Mouse (Mus musculus): ENCODE data around the gene 4930564D02Rik. TPM values are rescaled to one million over a fixed set of nuclear protein-coding genes. Genes with fewer than 3 reads are reported as not detected.
A peak's percentile ranks its signal among the peaks of the same experiment; 100 is the strongest.

The 4930564D02Rik gene
- polyA plus RNA-seq, 1 experiment from 2014 or later: not detected

GRCm38 (mm10) chr3:105061991-105062390 is 4.7 kb upstream of the 4930564D02Rik start:
- no peaks in the 10 kb centered on the region for H3K36me3 ChIP-seq (replicated peaks)
- H3K4me3 ChIP-seq: no peak overlapping the region
- H3K4me1 ChIP-seq: peaks cover 44% of the 10 kb centered on the region
- 61% methylated on average over 1 of the region's 1 CpGs for WGBS
- H3K27ac ChIP-seq (replicated peaks): peak overlapping the region; percentile 80; the same call in 1 of the 2 replicates
- DNase-seq (ENCODE audit: low spot score): no peak
- H3K27me3 ChIP-seq (replicated peaks; ENCODE audit: low read depth, poor library complexity, severe bottlenecking): peaks cover 5% of the 10 kb centered on the region; the same call in 1 of the 2 replicates
- H3K9me3 ChIP-seq: no peaks in the 10 kb centered on the region

DNA sequence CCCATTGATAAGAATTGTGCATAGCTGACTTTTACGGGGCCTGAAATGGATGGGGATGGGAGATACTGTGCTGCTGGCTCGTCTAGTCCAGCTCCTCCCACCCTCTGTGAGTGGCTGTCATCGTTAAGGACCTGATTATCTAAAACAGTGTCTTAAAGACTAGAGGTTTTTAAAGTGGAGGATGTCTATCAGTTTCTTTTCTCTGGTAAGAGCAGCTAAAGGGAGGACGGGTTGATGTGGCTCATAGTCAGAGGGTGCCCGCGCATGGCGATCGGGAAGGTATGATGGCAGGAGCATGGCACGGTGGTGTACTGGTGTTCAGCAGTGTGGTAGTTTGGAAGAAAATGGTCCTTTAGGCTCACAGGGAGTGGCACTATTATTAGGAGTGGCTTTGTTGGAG is 4.0 kb upstream of the 4930564D02Rik start:
- Histone ChIP-seq H3K4me1 (peaks cover 44% of the 10 kb centered on the region), H3K27me3 (replicated peaks; ENCODE audit: low read depth, poor library complexity, severe bottlenecking) (peaks cover 5% of the 10 kb centered on the region; the same call in 1 of the 2 replicates), H3K36me3 (replicated peaks) (no peaks in the 10 kb centered on the region), H3K27ac (replicated peaks) (0 out of 2 replicates have a peak overlapping the region, but pooled peaks have one; percentile 40), H3K4me3 (no peak overlapping the region), H3K9me3 (no peaks in the 10 kb centered on the region)
- no peak for DNase-seq (ENCODE audit: low spot score)
- 85% methylated on average over 9 of the region's 9 CpGs for WGBS

DNA sequence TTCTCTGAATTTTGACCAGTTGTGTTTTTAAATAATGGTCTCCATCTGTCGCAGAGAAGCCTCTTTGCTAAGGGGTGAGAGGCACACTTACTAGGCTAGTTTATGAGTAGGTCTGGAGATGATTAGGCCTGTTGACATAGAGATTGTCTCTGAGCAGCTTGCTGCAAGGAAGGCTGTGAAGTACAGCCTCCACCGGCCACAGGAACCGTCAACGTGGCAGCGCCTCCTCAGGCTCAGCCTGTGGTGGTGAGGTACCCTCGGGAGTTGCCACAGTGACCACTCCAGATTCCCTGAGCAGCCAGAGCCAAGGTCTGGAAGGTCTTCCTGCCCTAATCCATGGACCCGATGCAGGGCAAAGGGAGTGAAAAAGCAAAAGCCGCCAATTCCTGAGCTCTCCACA is 3.9 kb downstream of the 4930564D02Rik start:
- Histone ChIP-seq H3K9me3 (no peaks in the 10 kb centered on the region), H3K4me3 (no peak overlapping the region), H3K36me3 (replicated peaks) (no peaks in the 10 kb centered on the region), H3K27ac (replicated peaks) (0 out of 2 replicates have a peak overlapping the region, but pooled peaks have one; percentile 15), H3K27me3 (replicated peaks; ENCODE audit: low read depth, poor library complexity, severe bottlenecking) (no peaks in the 10 kb centered on the region), H3K4me1 (peaks cover 10% of the 10 kb centered on the region)
- WGBS: 54% methylated on average over 8 of the region's 8 CpGs
- no peak for DNase-seq (ENCODE audit: low spot score)

- Histone ChIP-seq H3K4me1 (peaks cover 10% of the 10 kb centered on the region), H3K9me3 (no peaks in the 10 kb centered on the region), H3K4me3 (no peak overlapping the region), H3K27ac (replicated peaks) (no peak overlapping the region), H3K27me3 (replicated peaks; ENCODE audit: low read depth, poor library complexity, severe bottlenecking) (no peaks in the 10 kb centered on the region), H3K36me3 (replicated peaks) (no peaks in the 10 kb centered on the region)
- WGBS: 92% methylated on average over 5 of the region's 5 CpGs
- no peak for DNase-seq (ENCODE audit: low spot score)
These were observed 4.6 kb downstream of the 4930564D02Rik start for GRCm38 (mm10) chr3:105071251-105071650.

- no peaks in the 10 kb centered on the region for H3K9me3 ChIP-seq
- 0 out of 2 replicates have a peak, but pooled peaks cover 3% of the 10 kb centered on the region for H3K27me3 ChIP-seq (replicated peaks; ENCODE audit: low read depth, poor library complexity, severe bottlenecking)
- H3K27ac ChIP-seq (replicated peaks): no peak overlapping the region
- H3K4me3 ChIP-seq: no peak overlapping the region
- no peak for DNase-seq (ENCODE audit: low spot score)
- H3K4me1 ChIP-seq: peaks cover 10% of the 10 kb centered on the region
- WGBS: 92% methylated on average over 10 of the region's 10 CpGs
- no peaks in the 10 kb centered on the region for H3K36me3 ChIP-seq (replicated peaks)
These were observed 5.9 kb downstream of the 4930564D02Rik start for GRCm38 (mm10) chr3:105072536-105072935.

DNA sequence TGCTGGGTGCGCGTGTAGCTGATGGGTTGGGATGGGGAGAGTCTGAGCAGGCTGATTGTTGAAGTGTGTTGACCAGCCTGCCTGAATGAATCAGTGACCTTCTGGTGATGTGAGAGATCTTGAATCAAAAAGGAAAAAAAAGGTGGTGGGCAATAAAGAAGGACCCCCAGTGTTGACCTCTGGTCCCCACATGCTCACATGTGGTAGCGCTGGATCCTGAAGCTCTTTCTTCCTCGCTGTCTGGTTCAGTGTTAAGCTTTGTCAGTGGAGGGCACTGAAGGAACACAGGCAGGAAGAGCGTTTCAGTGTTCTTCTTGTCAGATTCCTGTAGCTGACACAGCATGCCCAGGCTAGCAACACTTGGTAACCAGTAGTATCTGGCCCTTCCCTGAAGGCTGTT is 9.2 kb downstream of the 4930564D02Rik start:
- no peaks in the 10 kb centered on the region for H3K9me3 ChIP-seq
- 89% methylated on average over 5 of the region's 5 CpGs for whole genome bisulfite sequencing
- H3K27me3 ChIP-seq (replicated peaks; ENCODE audit: low read depth, poor library complexity, severe bottlenecking): 0 out of 2 replicates have a peak, but pooled peaks cover 5% of the 10 kb centered on the region
- no peak overlapping the region for H3K4me3 ChIP-seq
- no peaks in the 10 kb centered on the region for H3K36me3 ChIP-seq (replicated peaks)
- no peak for DNase-seq (ENCODE audit: low spot score)
- peaks cover 12% of the 10 kb centered on the region for H3K4me1 ChIP-seq
- H3K27ac ChIP-seq (replicated peaks): no peak overlapping the region

- WGBS: 21% methylated on average over 7 of the region's 7 CpGs
- no peak overlapping the region; the same call in 1 of the 2 replicates for H3K4me3 ChIP-seq
- H3K36me3 ChIP-seq (replicated peaks): no peaks in the 10 kb centered on the region
- peaks cover 9% of the 10 kb centered on the region for H3K4me1 ChIP-seq
- H3K27ac ChIP-seq (replicated peaks): peak overlapping the region; percentile 72
- no peaks in the 10 kb centered on the region for H3K9me3 ChIP-seq
- 0 out of 2 replicates have a peak, but pooled peaks cover 5% of the 10 kb centered on the region for H3K27me3 ChIP-seq (replicated peaks; ENCODE audit: low read depth, poor library complexity, severe bottlenecking)
- peak; percentile 86 for DNase-seq (ENCODE audit: low spot score)
These were observed 11.7 kb downstream of the 4930564D02Rik start for GRCm38 (mm10) chr3:105078231-105078826.

DNA sequence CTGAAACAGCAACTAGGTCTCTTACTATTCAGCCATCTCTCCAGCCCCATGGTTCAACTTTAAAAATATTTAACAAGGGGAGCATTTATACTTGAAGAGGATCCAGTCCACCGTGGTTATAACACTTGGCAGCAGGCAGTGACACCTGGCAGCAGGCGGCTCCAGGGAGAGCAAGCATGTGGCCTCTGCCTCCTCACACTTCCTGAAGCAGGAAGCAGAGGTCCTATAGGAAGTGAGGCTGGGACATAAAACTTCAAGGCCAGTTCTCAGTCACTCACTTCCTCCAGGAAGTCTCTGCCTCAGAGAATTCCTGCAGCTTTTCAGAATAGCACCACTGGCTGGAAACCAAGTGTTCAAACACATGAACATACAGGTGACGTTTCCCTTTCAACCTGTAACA is 20.7 kb downstream of the 4930564D02Rik start:
- no peaks in the 10 kb centered on the region for H3K27me3 ChIP-seq (replicated peaks; ENCODE audit: low read depth, poor library complexity, severe bottlenecking)
- DNase-seq (ENCODE audit: low spot score): no peak
- no peak overlapping the region for H3K4me3 ChIP-seq
- no peaks in the 10 kb centered on the region for H3K9me3 ChIP-seq
- H3K36me3 ChIP-seq (replicated peaks): no peaks in the 10 kb centered on the region
- WGBS: 63% methylated on average over 3 of the region's 3 CpGs
- H3K27ac ChIP-seq (replicated peaks): no peak overlapping the region
- H3K4me1 ChIP-seq: no peaks in the 10 kb centered on the region; the same call in 1 of the 2 replicates

GRCm38 (mm10) chr3:105088638-105089037 is 22.0 kb downstream of the 4930564D02Rik start:
- Histone ChIP-seq H3K27ac (replicated peaks) (no peak overlapping the region), H3K27me3 (replicated peaks; ENCODE audit: low read depth, poor library complexity, severe bottlenecking) (no peaks in the 10 kb centered on the region), H3K9me3 (no peaks in the 10 kb centered on the region), H3K36me3 (replicated peaks) (no peaks in the 10 kb centered on the region), H3K4me3 (no peak overlapping the region), H3K4me1 (no peaks in the 10 kb centered on the region; the same call in 1 of the 2 replicates)
- WGBS: 89% methylated on average over 2 of the region's 2 CpGs
- DNase-seq (ENCODE audit: low spot score): no peak

DNA sequence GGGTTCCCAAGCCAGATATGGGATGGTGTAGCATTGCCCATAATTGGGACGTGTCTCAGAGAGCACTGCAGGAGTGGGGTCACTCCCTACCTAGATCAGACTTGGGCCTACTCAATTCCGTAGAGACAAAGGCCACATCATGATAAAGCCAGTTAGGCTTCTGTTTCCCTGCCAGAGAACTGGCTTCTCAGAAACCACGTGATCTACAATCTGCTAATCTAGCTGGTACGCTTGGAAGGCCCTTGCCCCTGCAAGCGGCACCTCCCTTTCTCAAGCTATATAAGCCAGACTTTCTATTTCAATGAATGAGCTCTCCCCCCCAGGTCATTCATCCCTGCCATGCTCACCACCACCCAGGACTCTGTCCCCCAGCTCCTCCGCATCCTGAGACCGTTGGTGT is 23.5 kb downstream of the 4930564D02Rik start:
- Histone ChIP-seq H3K4me1 (no peaks in the 10 kb centered on the region; the same call in 1 of the 2 replicates), H3K27me3 (replicated peaks; ENCODE audit: low read depth, poor library complexity, severe bottlenecking) (no peaks in the 10 kb centered on the region), H3K9me3 (no peaks in the 10 kb centered on the region), H3K27ac (replicated peaks) (no peak overlapping the region), H3K36me3 (replicated peaks) (no peaks in the 10 kb centered on the region), H3K4me3 (no peak overlapping the region)
- WGBS: 90% methylated on average over 7 of the region's 7 CpGs
- no peak for DNase-seq (ENCODE audit: low spot score)

GRCm38 (mm10) chr3:105090981-105091380 is 24.3 kb downstream of the 4930564D02Rik start:
- Histone ChIP-seq H3K4me1 (no peaks in the 10 kb centered on the region; the same call in 1 of the 2 replicates), H3K27me3 (replicated peaks; ENCODE audit: low read depth, poor library complexity, severe bottlenecking) (no peaks in the 10 kb centered on the region), H3K36me3 (replicated peaks) (no peaks in the 10 kb centered on the region), H3K27ac (replicated peaks) (no peak overlapping the region), H3K4me3 (no peak overlapping the region), H3K9me3 (no peaks in the 10 kb centered on the region)
- 21% methylated on average over 3 of the region's 3 CpGs for WGBS
- DNase-seq (ENCODE audit: low spot score): peak; percentile 58

GRCm38 (mm10) chr3:105092721-105093505 is 26.3 kb downstream of the 4930564D02Rik start:
- no peaks in the 10 kb centered on the region for H3K27me3 ChIP-seq (replicated peaks; ENCODE audit: low read depth, poor library complexity, severe bottlenecking)
- no peak overlapping the region for H3K27ac ChIP-seq (replicated peaks)
- no peaks in the 10 kb centered on the region for H3K9me3 ChIP-seq
- no peaks in the 10 kb centered on the region for H3K36me3 ChIP-seq (replicated peaks)
- H3K4me3 ChIP-seq: no peak overlapping the region
- no peak for DNase-seq (ENCODE audit: low spot score)
- 70% methylated on average over 11 of the region's 11 CpGs for WGBS
- no peaks in the 10 kb centered on the region for H3K4me1 ChIP-seq

- Histone ChIP-seq H3K27ac (replicated peaks) (no peak overlapping the region), H3K36me3 (replicated peaks) (no peaks in the 10 kb centered on the region), H3K9me3 (no peaks in the 10 kb centered on the region), H3K27me3 (replicated peaks; ENCODE audit: low read depth, poor library complexity, severe bottlenecking) (no peaks in the 10 kb centered on the region), H3K4me1 (peaks cover 1% of the 10 kb centered on the region; the same call in 1 of the 2 replicates), H3K4me3 (no peak overlapping the region)
- 50% methylated on average over 2 of the region's 2 CpGs for WGBS
- no peak for DNase-seq (ENCODE audit: low spot score)
These were observed 27.8 kb downstream of the 4930564D02Rik start for GRCm38 (mm10) chr3:105094448-105094847.

Data from embryonic facial prominence, embryonic 10.5 days (tissue).